Mouse (Mus musculus) skeletal muscle tissue, adult 2 months (tissue): ENCODE results near the gene Ptprg.

ENCODE experiments used
- DNase-seq: peaks from one replicate; pipeline ENCODE4 v3.0.0-alpha.2; 2012; ENCODE audit warnings: low read depth, low spot score

Gene Ptprg

DNA sequence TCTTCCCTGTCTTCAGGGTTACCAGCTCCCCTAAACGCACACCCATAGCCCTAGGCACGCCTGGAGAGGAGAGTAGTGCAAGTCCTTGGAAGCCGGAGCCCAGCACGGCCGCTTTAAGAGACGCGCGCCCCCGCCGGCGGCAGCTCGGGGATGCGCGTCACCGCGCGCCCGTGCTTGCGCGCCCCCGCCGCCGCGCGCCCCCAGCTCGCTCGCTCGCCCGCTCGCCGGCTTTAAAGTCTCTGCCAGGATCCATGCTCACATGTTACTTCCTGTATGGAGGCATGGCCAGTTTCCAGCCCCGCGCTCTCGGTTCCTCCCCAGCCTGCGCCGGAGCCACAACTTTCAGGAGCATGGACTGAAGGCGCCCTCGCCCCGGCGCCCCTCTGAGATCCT, at the start of gene Ptprg:
Gene Ptprg (plus strand): TSS at position 260 of the 393 bp plus-strand sequence.
- DNase-seq: peak; percentile 79

DNA sequence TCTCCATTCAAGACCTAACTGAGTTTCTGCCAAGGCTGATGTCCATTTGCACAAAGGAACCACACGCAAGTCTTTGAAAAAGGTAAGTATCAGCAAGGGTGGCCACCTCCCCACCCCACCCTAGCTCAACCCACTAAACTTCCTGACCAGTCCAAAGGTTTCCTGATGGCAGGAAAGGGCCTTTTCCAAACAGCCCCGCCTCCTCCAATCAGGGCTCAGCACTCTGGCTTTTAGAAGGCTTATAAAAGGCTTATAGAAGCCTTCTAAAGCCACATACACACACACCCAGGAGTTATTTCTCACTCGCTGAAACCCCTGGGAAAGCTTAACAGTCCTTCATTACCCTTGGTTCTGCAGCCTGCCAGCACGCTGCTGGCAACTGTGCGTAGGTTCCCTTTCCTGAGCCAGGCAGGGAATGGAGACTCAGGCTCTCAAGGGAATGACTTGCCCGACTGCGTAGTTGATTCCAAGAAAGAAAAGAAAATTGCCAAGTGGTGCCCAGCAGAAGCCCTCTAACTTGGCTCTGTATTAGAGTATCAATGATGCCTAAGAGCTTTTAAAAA, 49.4 kb upstream of the Ptprg start:
- DNase-seq: peak; percentile 5

DNA sequence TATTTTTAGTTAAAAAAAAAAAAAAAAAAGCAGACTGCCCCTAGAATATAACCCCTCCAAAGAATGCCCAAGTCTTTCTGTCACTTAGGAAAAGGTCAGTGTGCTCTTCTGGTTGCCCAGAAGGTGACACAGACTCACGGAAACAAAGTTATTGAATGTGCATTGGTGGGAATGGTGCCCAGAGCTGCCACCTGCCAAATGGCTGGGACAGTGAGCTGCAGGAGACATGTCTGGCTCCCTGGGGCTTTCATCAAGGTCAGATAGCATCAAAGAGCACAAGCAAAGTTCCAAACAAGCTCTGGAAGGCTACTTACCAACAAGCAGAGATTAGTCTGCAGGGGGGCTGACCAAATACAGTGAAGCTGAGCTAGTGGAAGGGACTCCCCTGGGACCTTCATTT, 43.2 kb upstream of the Ptprg start:
- DNase-seq: peak; percentile 1

DNA sequence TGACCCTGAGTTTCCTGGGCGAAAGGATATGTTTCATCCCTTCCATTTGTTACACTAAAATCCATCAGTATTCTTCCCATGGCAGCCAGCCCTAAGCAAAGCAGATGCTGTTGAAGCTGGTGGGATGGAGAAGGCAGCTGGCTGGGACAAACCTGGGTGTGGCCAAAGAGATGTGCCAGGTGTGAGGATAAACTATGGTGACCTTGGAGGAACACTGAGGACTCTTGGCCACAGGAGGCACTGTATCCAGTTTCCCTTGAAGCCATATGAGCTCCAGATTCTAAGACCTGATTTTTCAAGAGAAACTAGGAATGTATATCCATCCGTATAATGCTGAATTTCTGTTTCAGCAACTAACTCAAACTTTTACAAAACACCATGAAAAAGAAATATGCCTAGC, 34.2 kb upstream of the Ptprg start:
- no peak for DNase-seq

DNA sequence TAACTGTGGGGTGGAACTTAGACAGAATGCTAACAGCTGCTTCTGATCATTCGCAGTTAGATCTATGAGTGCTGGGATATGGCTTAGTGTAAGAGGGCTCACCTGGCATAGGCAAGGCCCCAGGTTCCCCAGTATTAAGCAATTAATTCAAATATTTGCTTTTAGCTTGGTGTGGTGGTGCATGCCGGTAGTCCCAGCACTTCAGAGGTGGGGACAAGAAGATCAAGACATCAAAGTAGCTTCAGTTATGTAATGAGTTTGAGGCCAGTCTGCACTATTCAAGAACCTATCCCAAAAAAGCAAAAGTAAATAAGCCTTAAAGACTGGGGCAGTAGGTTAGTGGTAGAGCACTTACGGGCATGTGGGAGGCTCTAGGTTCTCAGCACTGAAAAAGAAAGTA, 30.3 kb upstream of the Ptprg start:
- no peak for DNase-seq

DNA sequence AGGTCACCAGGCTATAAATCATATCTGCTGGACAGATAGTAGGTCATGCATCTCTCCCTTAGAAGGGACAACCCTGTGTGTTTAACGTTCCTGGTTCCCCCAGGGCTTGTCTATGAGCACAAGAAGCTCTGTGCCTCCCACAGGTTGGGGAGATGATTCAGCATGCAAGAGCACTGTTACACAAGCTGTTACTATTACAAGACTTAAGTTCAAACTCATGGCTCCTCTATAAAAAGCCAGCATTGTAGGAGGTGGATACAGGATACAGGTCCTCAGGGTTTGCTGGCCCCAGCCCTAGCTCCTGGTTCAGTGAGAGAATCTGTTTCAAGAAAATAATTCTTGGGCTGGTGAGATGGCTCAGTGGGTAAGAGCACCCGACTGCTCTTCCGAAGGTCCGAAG, 23.7 kb upstream of the Ptprg start:
- no peak for DNase-seq

DNA sequence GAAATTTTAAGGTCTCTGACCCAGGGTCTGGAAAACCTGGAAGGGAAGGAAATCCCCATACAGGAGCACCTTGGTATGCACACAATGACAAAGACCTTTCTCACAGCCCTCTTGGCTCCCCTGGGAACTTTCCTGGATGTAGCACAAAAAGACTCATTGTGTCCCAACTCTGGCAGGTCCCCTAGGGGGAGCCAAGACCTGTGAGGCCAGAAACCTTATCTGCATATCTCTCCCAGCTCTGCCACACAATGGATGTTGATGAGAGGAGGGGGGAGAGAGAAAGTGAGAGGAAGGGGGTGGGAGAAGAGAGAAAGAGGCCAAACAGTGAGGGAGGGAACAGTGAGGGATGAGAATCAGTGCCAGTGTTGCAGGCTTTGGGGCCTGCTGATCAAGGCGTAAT, 18.9 kb upstream of the Ptprg start:
- no peak for DNase-seq

DNA sequence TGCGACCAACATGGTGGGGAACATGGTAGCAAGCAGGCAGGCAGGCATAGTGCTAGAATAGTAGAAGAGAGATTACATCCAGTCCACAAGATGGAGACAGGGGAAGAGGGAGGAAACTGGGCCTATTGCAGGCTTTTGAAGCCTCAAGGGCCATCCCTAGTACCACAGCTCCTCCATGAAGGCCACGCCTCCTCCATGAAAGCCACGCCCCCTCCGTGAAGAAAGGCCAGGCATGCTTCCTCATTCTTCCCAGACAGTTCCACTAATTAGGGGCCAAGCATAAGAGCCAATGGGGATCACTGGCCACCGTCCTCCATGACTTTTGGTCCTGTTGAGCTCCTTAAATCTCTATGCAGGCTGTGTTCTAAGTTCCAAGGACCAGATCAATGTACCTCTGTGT, 17.2 kb upstream of the Ptprg start:
- DNase-seq: no peak

DNA sequence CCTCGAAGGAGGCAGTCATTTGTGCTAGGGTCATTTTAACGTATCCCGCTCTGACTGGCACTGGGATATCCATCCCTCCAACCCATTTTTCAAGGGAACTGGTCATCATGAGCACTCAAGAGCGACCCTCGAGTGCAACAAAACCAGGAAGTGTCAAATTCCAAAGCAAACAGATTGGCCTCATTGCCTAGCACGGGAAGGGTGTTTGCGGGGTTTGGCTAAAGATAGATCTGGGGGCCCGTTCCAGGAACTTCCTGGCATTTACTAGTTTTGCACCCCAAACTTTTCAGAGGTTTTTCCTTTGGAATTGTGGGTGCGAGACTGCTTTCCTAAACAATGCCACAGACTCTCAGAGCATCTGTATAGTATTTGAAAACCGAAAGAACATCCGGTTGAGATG, 1.4 kb upstream of the Ptprg start:
- DNase-seq: no peak

DNA sequence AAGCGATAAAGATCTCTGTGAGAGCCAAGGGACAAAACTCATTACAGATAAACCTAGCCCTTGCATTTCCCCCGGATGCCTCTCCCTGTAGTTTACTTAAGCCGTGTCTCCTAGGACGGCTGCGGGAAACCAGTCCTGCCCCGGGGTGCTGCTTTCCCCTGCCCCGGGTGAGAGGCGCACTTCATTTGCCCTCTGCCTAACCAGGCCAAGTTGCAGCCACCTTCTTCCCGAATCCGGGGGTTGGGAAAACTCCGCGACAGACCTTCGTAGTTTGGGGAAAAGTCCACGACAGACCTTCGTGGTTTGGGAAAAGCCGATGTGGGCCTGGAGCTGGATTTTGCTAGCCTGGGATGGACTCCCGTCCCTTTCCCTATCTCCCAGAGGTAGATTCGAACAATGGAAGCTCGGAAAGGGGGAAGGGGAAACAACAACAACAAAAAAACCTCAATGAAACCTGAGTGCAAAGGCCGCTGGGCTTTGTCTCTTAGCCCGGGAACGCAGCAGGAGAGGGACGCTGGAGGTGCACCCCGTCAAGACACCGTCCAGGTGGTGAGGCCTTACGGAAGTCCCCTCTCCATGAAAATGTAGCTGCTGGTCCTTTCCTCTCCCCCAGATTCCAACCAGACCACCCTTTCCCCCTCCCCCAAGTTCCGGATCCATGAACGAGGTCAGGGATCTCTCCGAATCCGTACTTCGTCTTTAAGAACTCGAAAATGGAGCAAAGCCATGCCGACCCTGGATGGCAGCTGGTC, 635 bp upstream of the Ptprg start:
- no peak for DNase-seq

DNA sequence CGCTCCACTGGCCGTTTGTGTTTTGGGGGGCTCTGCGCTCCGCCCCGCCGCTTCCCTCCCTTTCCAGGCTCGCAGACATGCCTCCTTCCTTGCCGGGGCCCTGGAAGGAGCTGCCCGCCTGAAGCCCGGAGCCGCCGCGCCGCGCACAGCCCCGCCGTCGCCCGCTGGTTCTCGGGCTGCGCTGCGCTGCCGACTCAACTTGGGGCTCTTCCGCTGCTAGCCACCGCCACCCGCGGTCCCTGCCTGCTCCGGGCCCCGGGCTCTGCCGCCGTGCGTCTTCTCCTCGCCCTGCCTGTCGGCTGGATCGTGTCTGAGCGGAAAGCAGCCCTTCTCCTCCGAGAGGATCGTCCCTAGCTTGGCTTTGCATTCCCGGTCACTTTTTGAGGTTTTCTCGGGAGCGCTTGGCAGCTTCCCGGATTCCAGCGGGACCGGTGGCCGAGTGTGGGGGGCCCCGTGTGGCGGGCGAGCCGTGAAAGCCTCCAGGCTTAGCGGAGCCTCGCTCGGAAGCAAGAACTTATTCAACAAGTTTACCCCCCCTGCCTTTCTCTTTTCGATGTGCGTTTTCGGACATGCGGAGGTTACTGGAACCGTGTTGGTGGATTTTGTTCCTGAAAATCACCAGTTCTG, 460 bp downstream of the Ptprg start:
- DNase-seq: no peak

DNA sequence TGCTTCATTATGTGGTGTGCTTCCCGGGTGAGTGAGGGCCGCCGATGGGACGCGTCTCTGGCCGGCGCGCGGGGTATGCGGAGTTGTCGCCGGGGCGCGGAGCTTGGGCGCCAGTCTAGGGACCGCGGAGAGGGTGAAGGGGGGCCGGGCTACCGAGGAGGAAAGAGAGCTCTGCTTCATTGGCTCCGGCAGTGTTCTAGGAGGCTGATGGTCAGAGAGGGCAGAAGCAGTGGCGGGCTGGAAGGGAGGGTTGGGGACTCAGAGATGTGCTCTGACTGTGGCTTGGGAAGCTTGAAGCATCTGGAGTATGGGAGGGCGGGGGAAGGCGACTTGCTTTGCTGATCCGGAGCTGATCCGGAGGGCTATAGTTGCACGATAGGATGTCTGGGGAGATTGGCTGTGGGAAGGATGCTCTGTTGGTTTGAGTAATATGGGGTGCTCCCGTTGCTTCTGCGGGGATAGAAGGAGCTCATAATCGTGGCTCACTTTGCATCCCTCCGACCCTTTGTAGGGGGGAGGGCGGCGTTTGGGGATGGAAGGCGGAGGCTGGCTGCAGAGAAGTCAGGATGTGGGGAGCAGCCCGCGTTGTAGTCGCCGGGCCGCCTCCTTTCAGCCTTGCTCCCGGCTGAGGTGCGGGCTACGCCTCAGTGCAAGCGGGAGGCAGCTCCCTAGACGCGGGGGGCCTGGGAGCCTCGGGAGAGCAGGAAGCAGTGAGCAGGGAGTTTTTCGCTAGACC, 1.1 kb downstream of the Ptprg start:
- no peak for DNase-seq

DNA sequence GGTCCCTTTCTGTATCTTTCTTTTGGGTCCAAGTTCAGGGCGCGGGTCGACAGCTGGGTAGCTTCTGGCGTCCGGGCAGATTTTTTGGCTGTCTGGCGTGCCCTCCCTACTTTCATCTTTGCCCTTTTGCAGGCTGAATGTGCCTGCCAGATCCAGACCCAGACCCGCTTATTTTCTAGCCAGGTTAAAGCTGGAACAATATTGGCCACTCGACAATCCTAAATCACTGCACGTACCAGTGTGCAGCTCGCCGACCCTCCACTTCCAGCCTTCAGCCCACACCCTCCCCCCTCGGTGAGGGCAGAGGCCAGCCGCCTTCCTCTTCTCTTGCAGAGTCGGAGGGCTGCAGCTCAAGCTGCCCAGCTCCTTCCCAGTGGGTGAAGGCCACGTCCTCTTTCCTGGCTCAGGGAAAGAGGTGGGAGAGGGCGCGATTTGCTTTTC, 1.7 kb downstream of the Ptprg start:
- DNase-seq: no peak

DNA sequence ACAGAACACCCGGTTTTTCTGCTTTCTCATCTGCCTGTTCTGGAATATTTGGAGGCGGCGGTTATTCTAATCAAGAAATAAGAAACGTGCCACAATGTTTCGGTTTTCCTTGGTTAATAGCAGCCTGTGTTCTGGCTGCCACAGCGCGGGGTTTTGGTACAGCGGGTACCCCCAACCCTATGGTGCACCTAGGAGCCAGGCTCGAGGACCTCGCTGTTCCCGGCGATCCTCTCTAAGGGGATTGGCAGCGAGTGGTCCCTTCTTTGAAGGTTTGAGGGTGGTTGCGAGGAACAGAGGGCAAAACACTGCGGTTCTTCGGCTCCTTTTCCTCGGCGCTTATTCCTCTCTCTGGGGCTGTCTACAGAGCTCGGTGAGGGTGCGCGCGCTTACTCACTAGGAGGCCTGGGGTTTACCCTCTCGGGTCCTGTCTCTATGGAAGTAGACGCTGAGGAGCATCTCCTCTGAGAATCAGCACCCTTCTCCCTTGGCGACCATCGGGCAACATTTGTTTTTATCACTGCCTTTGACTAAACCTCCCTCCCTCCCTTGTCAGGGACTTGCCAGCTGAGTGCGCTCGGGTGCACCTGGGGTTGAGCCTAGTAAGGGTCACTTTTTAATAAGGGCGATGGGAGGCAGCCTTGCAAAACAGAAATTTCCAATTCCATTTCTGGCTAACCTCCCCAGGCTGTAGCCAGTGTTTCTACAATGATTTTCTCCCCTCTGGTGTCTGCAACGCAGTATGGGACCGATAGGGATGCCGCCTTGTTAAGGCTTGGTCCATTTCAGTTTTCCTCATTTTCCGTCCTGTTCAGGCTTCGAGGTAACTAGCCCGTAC, 2.4 kb downstream of the Ptprg start:
- no peak for DNase-seq

DNA sequence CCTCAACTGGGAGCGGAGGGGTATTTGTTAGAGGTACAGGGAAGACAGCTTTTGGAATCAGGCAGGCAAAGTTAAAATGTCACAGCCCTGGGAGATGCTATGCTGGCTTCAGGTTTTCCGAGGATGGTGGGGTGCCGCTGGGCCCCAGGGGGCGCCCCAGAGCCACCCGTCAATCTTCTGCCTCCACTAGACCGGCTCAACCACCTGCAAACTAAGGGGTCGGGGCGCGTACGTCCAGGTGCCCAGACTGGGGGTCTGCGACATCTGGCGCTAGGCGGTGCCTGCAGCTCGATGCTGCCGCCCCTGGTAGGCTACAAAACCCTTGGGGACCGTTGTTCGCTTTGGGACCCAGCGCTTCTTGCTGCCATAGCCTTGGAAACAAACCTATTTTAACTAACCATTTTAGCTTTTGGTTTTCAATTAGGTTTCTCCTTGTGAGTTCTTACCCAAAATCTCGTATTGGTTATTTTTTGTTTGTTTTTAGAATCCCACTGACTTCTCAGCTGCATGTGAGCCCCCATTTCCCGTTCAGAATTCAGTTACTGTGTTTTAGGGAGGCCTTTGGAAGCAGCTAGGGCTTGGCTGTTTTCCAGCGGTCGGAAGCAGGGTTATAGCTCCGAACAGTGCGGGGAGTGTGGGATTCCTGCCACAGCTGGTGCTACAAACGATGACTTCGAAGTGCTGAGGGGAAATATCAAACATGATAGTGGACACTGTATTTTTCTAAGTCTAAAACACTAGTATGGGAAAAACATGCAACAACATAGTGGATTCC, 3.2 kb downstream of the Ptprg start:
- DNase-seq: no peak

DNA sequence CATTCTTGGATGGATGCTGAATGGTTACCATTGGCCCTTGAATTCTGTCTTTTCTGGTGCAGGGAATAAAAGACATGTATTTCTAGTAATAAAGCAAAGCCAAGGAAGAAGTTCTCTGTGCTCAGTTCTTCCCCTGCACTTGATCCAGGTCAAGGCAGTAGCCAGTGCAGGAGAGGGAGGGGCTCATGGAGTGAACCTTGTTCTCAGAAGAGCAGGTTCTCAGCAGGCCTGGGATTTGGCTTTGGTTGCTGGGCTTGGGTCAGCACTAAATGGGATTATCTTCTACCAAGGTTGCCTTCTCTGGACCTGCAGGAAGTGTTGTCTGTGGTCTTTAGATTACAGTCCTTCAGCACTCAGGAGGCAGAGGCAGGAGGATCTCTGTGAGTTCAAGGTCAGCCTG, 5.2 kb downstream of the Ptprg start:
- no peak for DNase-seq

DNA sequence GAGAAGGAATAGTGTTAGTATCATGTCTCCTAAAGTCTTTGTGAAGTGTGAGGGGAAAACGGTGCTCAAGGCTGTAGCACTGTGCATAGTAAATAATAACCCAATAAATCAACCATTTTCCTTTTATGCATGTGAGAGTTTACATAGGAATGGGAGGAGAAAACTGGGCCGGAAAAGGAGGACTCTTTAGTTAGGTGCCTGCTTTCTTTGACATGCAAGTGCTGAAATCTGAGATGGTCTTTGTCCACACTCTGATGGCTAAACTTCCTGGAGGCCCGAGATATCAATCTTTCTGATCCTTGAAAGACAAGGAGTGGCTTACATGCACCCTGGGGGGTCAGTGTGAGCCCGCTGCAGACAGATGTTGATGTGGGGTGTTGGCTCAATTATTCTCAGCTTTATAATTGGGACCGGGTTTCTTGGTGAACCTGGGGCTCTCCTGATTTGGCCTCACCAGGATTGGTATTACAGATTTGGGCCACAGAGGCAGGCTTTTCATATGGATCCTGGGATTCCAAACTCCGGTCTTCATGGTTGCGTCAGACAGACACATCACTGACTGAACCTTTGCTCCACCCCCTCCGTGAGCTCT, 7.4 kb downstream of the Ptprg start:
- no peak for DNase-seq

DNA sequence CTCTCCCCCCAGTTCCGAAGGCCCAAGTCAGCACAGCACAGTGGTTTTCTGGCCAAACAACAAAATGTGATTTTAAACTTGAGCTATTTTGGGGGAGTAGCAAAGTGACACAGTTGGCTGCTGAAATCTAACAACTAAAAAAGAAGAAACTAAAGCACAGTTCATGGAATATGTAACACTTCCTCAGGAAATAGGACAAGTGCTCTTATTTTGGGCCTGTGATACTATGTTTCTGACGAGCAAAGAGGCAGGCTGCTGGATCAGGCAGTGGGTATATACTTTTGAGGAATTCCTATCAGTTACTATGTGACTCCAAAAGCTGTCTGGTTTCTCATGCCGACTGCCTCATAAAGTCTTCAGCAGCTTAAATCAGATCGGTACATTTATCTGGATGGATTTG, 8.1 kb downstream of the Ptprg start:
- no peak for DNase-seq

DNA sequence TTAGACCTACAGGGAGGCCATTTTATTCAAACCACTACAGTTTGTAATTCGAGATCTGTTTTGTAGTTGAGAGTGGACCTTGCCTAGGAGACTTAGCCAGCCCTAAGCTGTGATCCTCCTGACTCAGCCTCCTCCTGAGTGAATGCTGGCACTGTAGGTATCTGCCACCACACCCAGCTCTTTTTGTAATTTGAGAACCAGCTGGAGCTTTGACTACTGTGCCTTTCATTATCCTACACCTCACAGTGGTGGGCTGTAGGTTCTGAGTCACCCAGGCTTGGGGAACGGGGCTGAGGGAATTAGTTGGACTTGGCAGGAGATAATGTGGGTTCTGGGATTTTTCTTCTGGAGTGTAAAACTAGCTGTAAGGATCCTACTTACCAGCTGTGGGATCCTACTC, 9.5 kb downstream of the Ptprg start:
- DNase-seq: no peak

DNA sequence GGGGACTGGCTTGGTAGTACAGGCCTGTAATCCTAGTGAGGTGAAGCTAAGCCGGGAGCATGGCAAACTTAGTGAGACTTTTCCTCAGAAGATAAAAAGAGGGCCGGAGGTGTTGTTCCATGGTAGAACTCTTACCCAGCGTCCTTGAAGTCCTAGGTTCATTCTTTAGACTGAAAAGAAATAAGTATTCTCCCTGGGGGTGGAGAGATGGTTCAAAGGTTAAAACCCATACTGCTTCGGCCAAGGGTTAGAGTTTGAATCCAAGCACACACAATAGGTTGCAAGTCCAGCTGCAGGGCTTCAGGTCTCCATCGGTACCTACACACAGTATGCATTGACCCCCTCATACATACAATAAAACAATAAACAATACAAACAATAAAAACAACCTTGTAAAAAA, 10.3 kb downstream of the Ptprg start:
- no peak for DNase-seq
